Mouse (Mus musculus): ENCODE results near the gene Ubap1l.
"Not testable (repeated sequence)": the region's sequence is repeated elsewhere in the genome, so short reads cannot be mapped to it uniquely, and the experiment has no call there.

Gene Ubap1l

GRCm38 (mm10) chr9:65360641-65361448, at the start of gene Ubap1l:
TSS of gene Ubap1l (plus strand) at chr9:65361041.
- DNase-seq (ENCODE audit: inconsistent age in 2 of 2, low spot score in 1 of 2): no peak

- no peak for DNase-seq (ENCODE audit: inconsistent age in 2 of 2, low spot score in 1 of 2)
These were observed 48.0 kb upstream of the Ubap1l start for GRCm38 (mm10) chr9:65312669-65313357.

- no peak for DNase-seq (ENCODE audit: inconsistent age in 2 of 2, low spot score in 1 of 2)
These were observed 47.0 kb upstream of the Ubap1l start for GRCm38 (mm10) chr9:65313846-65314245.

DNA sequence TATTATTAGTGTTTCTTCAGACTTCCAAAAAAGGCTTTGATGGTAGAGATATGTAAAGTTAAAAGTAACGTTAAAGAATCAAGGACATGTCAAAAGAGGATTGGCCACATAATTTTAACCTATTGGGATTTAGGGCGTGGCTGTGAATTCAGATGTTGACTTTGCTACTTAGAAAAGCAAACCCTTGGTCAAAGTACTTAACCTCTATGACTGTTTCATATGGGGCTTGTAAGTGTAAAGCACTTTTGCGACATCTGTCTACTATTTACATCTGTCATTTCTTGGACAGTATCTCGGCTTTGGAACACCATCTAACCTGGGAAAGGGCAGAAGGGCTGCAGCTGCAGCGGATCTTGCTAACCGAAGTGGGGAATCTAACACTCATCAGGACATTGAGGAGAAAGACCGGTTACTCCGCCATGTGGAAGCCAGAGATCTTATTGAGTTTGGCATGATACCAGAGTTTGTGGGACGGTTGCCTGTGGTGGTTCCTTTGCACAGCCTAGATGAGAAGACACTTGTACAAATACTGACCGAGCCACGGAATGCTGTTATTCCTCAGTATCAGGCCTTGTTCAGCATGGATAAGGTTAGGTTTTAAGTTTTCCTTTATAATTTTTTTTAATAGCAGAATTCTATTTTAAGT, 38.5 kb upstream of the Ubap1l start:
- no peak for DNase-seq (ENCODE audit: inconsistent age in 2 of 2, low spot score in 1 of 2)

GRCm38 (mm10) chr9:65325971-65326370, 34.9 kb upstream of the Ubap1l start:
- DNase-seq (ENCODE audit: inconsistent age in 2 of 2, low spot score in 1 of 2): no peak

GRCm38 (mm10) chr9:65327371-65327770, 33.5 kb upstream of the Ubap1l start:
- DNase-seq (ENCODE audit: inconsistent age in 2 of 2, low spot score in 1 of 2): no peak

GRCm38 (mm10) chr9:65333958-65334357, 26.9 kb upstream of the Ubap1l start:
- DNase-seq (ENCODE audit: inconsistent age in 2 of 2, low spot score in 1 of 2): no peak

DNA sequence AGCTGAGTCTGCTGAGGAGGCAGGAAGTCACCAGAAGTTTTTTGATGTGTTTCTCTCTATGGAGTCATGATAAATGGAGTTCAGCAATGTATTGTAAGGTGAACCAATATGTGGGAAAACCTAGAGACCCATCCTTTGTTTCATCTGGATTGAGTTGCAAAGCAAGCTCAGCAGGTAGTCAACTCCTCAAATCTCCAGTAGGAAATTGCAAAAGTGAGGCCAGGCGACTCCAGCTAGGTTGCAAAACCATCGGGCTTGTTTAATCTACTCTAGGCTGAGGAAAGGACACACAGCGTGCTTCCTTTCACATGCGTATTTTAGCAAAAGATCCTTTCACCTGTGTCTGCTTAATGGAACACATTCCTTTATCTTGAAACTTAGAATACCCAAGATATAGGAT, 21.7 kb upstream of the Ubap1l start:
- DNase-seq (ENCODE audit: inconsistent age in 2 of 2, low spot score in 1 of 2): no peak

DNA sequence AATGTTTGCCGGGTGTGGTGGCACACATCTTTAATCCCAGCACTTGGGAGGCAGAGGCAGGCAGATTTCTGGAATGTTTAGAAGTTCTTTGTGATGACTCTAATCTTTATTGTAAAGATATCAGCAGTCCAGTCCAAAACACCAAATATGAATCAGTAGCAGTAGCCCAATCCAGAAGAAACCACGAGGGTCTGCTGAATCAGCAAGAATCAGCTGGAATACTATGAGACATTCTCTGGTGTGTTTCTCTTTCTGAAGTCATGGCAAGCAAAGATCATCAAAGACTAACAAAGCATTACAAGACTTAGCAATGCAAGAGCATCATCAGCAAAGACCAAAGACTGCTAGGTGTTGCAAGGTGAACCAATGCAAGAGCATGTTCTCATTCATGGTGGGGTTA, 20.4 kb upstream of the Ubap1l start:
- no peak for DNase-seq (ENCODE audit: inconsistent age in 2 of 2, low spot score in 1 of 2)

DNA sequence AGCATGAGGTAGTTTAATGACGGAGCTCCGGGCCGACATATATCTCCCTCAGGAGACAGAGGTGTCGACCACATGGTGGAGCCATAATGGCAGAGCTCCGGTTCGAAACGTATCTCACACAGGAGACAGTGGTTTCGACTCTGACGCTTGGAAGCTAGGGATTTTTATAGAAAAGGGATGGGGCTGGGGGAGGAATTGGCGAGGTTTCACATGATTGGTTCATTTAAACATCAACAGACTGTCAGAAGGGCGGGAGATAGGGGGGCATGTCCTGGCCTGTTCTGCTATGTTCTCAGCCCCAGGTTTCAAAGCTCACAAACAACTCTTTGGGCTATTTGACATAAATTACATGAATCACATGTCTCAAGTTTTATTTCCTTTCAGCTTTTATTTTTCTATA, 15.4 kb upstream of the Ubap1l start:
- DNase-seq (ENCODE audit: inconsistent age in 2 of 2, low spot score in 1 of 2): not testable (repeated sequence)

DNA sequence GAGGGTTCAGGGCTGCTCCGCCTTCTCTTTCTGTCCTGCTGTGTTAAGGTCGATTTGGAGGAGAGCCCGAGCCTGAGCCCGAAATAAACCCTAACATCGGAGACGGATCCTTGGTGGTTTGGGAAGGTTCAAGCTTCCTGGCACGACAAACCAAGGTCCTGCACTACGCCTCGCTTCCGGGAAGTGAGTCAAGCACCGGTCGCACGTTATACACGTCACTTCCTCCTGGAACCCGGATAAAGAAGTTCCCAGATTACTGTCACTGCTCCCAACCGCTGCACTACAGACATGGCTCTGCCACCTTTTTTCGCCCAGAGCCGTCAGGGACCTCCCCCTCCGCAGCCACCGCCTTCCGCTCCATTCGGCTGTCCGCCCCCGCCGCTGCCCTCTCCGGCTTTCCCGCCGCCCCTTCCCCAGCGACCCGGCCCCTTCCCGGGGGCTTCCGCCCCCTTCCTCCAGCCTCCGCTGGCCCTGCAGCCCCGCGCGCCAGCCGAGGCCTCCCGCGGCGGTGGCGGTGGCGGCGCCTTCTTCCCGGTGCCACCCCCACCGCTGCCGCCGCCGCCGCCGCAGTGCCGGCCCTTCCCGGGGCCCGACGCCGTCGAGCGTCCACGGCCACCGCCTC, 14.9 kb upstream of the Ubap1l start, which contains the start of gene Pdcd7:
TSS of gene Pdcd7 (plus strand) at position 251 of the 622 bp plus-strand sequence.
- peak; percentile 93 to 98 for DNase-seq (ENCODE audit: inconsistent age in 2 of 2, low spot score in 1 of 2)

DNA sequence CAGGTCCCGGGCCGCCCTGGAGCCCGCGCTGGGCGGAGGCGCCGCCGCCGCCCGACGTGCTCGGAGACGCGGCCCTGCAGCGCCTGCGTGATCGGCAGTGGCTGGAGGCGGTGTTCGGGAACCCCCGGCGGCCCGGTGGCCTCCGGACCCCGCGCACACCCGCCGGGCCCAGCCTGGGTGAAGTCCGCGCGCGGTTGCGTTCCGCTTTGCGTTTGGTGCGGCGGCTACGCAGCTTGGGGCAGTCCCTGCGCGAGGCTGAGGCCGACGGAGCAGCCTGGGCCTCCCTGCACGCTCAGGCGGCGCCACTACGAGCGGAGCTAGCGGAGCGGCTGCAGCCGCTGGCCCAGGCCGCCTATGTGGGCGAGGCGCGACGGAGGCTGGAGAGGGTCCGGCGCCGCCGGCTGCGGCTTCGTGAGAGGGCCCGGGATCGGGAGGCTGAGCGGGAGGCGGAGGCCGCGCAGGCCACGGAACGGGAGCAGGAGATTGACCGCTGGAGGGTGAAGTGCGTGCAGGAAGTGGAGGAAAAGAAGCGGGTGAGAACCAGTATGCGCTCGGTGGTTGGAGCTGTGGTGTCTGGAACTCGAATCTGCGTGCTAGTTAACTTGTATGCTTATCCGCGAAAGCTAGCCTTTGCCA, 14.2 kb upstream of the Ubap1l start:
- DNase-seq (ENCODE audit: inconsistent age in 2 of 2, low spot score in 1 of 2): peak; percentile 62 to 87

GRCm38 (mm10) chr9:65347112-65347850, 13.6 kb upstream of the Ubap1l start:
- DNase-seq (ENCODE audit: inconsistent age in 2 of 2, low spot score in 1 of 2): no peak

DNA sequence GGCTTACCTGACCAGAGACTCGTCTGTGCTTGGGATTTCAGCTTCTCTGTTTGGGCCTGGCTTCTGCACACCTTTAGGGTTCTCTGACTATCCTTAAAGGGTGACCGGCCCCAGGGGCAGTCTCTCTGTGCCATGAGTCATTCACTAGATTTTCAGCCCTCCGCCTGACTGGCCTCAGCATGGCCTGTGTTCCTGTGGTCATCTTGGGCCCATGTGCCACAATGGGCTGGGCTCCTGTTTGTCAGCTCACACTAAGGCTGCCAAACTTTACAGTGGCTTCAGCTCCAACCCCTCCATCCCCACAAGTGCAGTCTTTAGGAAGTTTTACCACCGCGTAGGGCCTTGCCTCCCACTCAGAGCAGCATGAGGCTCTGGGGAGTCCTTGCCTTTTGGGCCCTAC, 7.6 kb upstream of the Ubap1l start:
- DNase-seq (ENCODE audit: inconsistent age in 2 of 2, low spot score in 1 of 2): no peak

DNA sequence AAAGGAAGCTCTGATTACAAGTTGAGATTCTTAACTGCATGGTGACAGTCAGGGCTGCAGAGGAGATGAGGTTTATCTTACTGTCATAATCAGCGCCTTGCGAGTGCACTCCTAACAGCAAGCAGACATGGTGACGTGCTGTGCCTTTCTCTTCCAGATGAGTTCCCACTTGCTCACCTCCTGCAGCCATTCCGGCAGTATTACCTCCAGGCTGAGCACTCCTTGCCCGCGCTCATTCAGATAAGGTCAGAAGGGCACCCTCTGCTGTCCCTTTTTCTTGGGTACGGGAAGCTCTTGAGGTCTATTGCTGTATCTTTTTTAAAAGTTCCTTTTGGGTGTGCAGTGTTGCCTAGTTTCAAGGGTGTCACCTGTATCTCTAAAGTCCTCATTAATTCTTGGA, 4.3 kb upstream of the Ubap1l start:
- DNase-seq (ENCODE audit: inconsistent age in 2 of 2, low spot score in 1 of 2): peak in 1 of 2 experiments; percentile 30

- peak; percentile 77 to 90 for DNase-seq (ENCODE audit: inconsistent age in 2 of 2, low spot score in 1 of 2)
These were observed 3.9 kb upstream of the Ubap1l start for GRCm38 (mm10) chr9:65356971-65357370.

DNA sequence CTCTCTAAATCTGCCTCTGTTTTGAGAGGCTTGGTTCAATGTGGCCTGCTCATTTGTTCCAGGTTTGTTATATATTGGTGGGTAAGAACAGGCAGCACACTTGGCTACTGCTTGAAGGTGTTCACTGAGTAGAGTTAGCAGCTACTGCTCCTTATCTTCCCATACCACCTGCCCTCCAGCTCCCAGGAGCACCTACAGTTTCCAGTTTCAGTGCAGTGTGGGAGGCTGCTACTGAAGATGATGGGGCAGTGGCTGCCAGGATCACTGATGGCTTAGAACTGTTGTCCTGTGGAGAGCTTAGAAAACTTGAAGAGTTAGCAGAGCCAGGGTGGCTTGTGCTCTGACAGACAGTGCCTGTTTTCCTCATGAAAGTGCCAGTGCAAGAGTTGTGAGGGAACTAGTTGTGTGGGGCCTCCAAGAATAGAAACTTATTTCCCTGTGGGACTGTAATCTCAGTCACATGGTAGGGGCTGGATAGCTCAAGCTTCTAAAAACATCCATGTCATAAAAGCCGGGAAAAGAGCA, 1.8 kb upstream of the Ubap1l start:
- no peak for DNase-seq (ENCODE audit: inconsistent age in 2 of 2, low spot score in 1 of 2)

DNA sequence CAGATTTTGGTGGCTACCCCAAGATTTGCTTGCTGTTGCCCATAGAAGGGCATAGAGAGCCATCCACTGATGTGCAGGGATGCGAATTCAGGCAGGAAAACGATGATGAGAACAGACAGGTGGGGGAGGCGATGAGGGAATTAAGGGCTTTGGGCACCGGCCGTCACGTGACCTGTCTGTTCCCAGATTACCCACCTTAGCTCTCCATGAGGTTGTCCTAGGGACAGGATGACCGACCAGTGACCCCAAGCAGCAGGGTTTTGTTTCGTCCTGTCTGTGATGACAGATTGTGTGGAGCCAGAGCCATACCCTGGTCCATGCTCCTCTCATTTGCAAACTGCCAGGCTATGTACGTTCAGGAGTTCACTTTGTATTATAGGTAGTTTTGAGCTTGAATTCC, 2.8 kb downstream of the Ubap1l start:
- DNase-seq (ENCODE audit: inconsistent age in 2 of 2, low spot score in 1 of 2): no peak

DNA sequence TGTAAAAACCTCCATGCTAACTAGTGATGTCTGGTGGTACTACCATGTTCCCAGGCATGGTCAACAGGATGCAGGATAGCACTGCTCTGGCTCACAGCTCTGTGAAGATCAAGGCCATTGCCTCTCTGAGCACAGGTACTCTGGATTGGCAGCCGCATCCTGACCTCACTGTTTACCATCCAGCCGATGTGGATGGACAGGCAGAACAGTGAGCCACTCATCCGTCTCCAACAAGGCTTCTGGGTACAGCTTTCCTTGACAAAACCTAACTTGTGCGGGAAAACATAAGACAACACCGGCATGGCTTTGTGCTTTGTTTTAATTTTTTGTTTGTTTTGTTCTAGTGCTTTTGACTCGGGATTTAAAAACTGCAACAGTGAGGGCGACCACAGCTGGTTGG, 4.9 kb downstream of the Ubap1l start:
- DNase-seq (ENCODE audit: inconsistent age in 2 of 2, low spot score in 1 of 2): no peak

DNA sequence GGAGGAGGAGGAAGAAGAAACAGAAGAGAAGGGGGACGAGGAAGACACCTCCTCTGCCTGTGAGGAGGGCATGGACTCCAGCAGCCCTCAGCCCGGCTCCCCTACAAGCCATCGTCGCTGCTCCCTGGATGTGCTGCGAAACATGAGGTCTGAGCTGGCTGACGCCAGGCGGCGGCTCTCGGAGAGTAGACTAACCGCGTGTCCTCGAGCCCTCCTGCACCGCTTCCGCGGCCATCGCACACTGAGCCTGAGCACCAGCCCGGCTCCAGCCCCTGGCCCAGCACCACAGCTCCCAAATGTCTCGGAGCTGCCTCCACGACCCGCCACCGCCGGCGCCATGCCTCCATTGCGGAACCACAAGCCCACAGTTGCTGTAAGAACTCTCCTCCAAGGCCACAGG, 10.9 kb downstream of the Ubap1l start:
- no peak for DNase-seq (ENCODE audit: inconsistent age in 2 of 2, low spot score in 1 of 2)

Measured in adrenal gland, adult (tissue).